Mouse (Mus musculus) lung, embryonic 16.5 days (tissue): Measurements from ENCODE around the gene Ece1. TPM values are rescaled to one million over a fixed set of nuclear protein-coding genes. Genes with fewer than 3 reads are reported as not detected.

ENCODE experiments used
- ATAC-seq: fragments of 200-750 bp; cut with Nextera tagmentation; 2 replicates; pipeline ENCODE4 v1.8.0; 2017; ENCODE audit warnings: low read depth, mild to moderate bottlenecking, moderate library complexity
- H3K27ac ChIP-seq: fragments of 300-500 bp; sonication (generic); 2 replicates; pipeline ENCODE4 v1.5.1; 2014; ENCODE audit warnings: mild to moderate bottlenecking, control low read depth, low read length
- H3K27me3 ChIP-seq: fragments of 300-500 bp; sonication (generic); 2 replicates; pipeline ENCODE4 v1.6.1; 2014; ENCODE audit warnings: low read depth, low read length, mixed read lengths; ENCODE audit not compliant: control insufficient read depth, insufficient read depth
- H3K36me3 ChIP-seq: fragments of 300-500 bp; sonication (generic); 2 replicates; pipeline ENCODE4 v1.6.1; 2014; ENCODE audit warnings: low read length; ENCODE audit not compliant: control insufficient read depth, insufficient read depth
- H3K4me1 ChIP-seq: fragments of 300-500 bp; sonication (generic); replicated peaks from 2 replicates; pipeline ENCODE4 v1.6.1; 2014; ENCODE audit warnings: low read length, mixed read lengths; ENCODE audit not compliant: control insufficient read depth, insufficient read depth
- H3K4me2 ChIP-seq: fragments of 300-500 bp; sonication (generic); 2 replicates; pipeline ENCODE4 v1.6.1; 2014; ENCODE audit warnings: low read depth, low read length, control low read depth
- H3K4me3 ChIP-seq: fragments of 300-500 bp; sonication (generic); 2 replicates; pipeline ENCODE4 v1.5.1; 2014; ENCODE audit warnings: mild to moderate bottlenecking, low read length, control low read depth
- H3K9ac ChIP-seq: fragments of 300-500 bp; sonication (generic); 2 replicates; pipeline ENCODE4 v1.6.1; 2014; ENCODE audit warnings: low read length, control low read depth
- H3K9me3 ChIP-seq: fragments of 300-500 bp; sonication (generic); 2 replicates; pipeline ENCODE4 v1.6.1; 2016; ENCODE audit warnings: low read length; ENCODE audit not compliant: control insufficient read depth
- WGBS: fragments of 180-500 bp; shearing (Covaris S2); extraction: QIAGEN DNeasy Blood & Tissue Kit; methylation state at CpG from one replicate; pipeline ENCODE4 v1.1.7; 2014; 5-methylcytosine and 5-hydroxymethylcytosine counted together
- polyA plus RNA-seq: library from polyadenylated mRNA; unstranded; fragments of >200 nt; fragmentation: Nextera tagmentation; extraction: Ambion mirVana; gene quantifications from 2 replicates; pipeline ENCODE4 v1.2.1, GENCODE M21; 2015

The Ece1 gene
- polyA plus RNA-seq, 1 experiment from 2014 or later, result 53.8 TPM

DNA sequence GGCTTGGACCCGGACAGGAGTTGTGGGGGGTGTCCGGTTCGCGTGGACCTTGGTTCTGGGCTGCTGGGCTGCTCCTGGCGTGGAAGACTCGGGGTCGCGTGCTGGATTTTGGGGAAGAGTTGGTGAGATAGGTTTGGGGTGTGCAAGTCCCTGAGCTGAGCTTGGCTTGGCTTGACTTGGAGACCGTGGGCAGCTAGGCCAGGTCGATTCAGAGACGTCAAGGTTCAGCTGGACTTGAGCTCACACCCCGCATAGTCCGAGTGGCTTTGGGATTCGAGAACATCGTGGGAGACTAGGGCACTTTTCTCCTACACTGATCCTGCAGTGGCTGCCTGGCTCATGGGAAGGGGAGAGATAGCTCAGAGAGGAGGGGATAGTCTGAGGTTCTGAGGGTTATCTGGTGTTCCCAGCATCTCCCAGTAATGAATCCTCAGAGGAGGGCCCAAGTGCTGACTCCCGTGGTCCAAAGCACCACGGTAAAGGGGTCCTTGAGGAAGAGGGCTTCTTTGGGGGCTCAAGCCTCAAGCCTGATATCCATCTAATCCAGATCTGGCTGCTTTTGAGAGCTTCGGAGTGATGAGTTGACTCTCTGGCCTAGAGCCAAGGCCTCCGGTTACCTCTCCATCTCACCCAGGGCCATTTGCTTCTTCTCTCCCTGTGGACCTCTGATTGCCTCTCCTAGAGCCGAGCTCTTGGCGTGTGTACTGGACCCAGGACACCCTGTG lies 641 bp downstream of the Ece1 start:
- Histone ChIP-seq H3K4me3 (peak overlapping the region; percentile 69), H3K27ac (no peak overlapping the region), H3K27me3 (no peaks in the 10 kb centered on the region; the same call in 1 of the 2 replicates), H3K36me3 (no peaks in the 10 kb centered on the region), H3K4me2 (peak overlapping the region; percentile 88), H3K4me1 (peaks cover 30% of the 10 kb centered on the region), H3K9me3 (no peaks in the 10 kb centered on the region), H3K9ac (peak overlapping the region; percentile 87)
- WGBS, result 8% methylated on average over 21 of the region's 21 CpGs
- no peak for ATAC-seq

- Histone ChIP-seq H3K4me2 (no peak overlapping the region), H3K9ac (no peak overlapping the region), H3K4me1 (peaks cover 33% of the 10 kb centered on the region), H3K36me3 (no peaks in the 10 kb centered on the region), H3K27ac (no peak overlapping the region), H3K9me3 (no peaks in the 10 kb centered on the region), H3K27me3 (no peaks in the 10 kb centered on the region; the same call in 1 of the 2 replicates), H3K4me3 (no peak overlapping the region)
- ATAC-seq, result no peak
- 89% methylated on average over 4 of the region's 4 CpGs for WGBS
These were observed 2.0 kb downstream of the Ece1 start for GRCm38 (mm10) chr4:137864031-137864430.

DNA sequence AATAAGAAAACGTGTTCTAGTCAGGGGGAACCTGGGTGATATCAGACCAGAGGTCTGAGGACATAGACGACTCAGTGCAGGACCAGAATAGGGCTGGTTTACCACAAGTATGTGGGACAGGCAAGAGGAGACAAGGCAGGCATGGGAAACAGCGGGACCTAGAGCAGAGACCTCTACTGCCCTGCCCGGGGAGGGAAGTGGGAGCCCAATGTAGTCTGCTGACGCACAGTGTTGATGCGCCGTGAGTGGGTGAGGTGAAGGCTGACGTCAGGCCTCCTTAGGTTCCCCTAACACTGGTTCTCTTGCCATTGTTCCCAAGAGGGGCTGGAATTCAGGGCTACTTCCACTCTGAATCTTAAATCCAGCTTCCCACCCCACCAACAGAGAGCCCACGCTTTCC lies 2.7 kb downstream of the Ece1 start:
- H3K4me3 ChIP-seq, result no peak overlapping the region
- WGBS, result 43% methylated on average over 9 of the region's 9 CpGs
- peak overlapping the region; percentile 11; the same call in 1 of the 2 replicates for H3K4me2 ChIP-seq
- H3K27ac ChIP-seq, result no peak overlapping the region
- ATAC-seq, result no peak
- H3K4me1 ChIP-seq, result peaks cover 34% of the 10 kb centered on the region
- no peaks in the 10 kb centered on the region for H3K9me3 ChIP-seq
- peak overlapping the region; percentile 51 for H3K9ac ChIP-seq
- H3K27me3 ChIP-seq, result no peaks in the 10 kb centered on the region; the same call in 1 of the 2 replicates
- H3K36me3 ChIP-seq, result no peaks in the 10 kb centered on the region

DNA sequence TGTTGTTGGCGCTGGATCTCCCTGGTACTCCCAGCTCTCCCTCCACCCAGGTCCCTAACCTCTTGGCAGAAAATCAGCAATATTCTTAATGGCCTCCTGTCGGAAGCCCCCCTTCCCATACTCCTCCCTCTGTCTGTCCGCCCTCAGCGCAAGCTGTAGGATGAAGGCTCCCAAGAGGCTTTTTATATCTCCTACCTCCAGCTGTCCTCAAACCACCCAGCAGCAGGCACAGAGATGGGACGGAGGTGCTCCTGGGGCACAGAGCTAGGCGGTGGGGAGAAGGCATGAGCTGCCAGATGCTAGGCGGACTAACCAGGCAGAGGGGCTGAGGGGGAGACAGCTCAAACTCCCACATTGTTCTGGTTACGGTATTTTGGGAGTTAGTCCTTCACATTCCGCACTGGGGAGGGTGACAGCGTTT lies 3.2 kb downstream of the Ece1 start:
- peaks cover 36% of the 10 kb centered on the region for H3K4me1 ChIP-seq
- H3K4me2 ChIP-seq, result peak overlapping the region; percentile 11; the same call in 1 of the 2 replicates
- ATAC-seq, result no peak
- no peak overlapping the region for H3K27ac ChIP-seq
- no peaks in the 10 kb centered on the region for H3K36me3 ChIP-seq
- WGBS, result 44% methylated on average over 10 of the region's 10 CpGs
- no peaks in the 10 kb centered on the region; the same call in 1 of the 2 replicates for H3K27me3 ChIP-seq
- no peak overlapping the region for H3K4me3 ChIP-seq
- H3K9me3 ChIP-seq, result no peaks in the 10 kb centered on the region
- peak overlapping the region; percentile 51 for H3K9ac ChIP-seq

- H3K4me3 ChIP-seq, result no peak overlapping the region
- no peaks in the 10 kb centered on the region; the same call in 1 of the 2 replicates for H3K27me3 ChIP-seq
- H3K9me3 ChIP-seq, result no peaks in the 10 kb centered on the region
- H3K4me1 ChIP-seq, result peaks cover 36% of the 10 kb centered on the region
- 45% methylated on average over 19 of the region's 19 CpGs for WGBS
- no peak overlapping the region for H3K4me2 ChIP-seq
- H3K9ac ChIP-seq, result no peak overlapping the region
- no peak for ATAC-seq
- H3K36me3 ChIP-seq, result no peaks in the 10 kb centered on the region
- no peak overlapping the region for H3K27ac ChIP-seq
These were observed 4.3 kb downstream of the Ece1 start for GRCm38 (mm10) chr4:137866206-137866863.

- Histone ChIP-seq H3K36me3 (no peaks in the 10 kb centered on the region), H3K27me3 (no peaks in the 10 kb centered on the region; the same call in 1 of the 2 replicates), H3K4me3 (no peak overlapping the region), H3K27ac (peak overlapping the region; percentile 74), H3K4me1 (peaks cover 36% of the 10 kb centered on the region), H3K9me3 (no peaks in the 10 kb centered on the region), H3K9ac (no peak overlapping the region), H3K4me2 (no peak overlapping the region)
- 30% methylated on average over 4 of the region's 4 CpGs for WGBS
- peak; percentile 67; the same call in 1 of the 2 replicates for ATAC-seq
These were observed 5.2 kb downstream of the Ece1 start for GRCm38 (mm10) chr4:137867225-137867624.

DNA sequence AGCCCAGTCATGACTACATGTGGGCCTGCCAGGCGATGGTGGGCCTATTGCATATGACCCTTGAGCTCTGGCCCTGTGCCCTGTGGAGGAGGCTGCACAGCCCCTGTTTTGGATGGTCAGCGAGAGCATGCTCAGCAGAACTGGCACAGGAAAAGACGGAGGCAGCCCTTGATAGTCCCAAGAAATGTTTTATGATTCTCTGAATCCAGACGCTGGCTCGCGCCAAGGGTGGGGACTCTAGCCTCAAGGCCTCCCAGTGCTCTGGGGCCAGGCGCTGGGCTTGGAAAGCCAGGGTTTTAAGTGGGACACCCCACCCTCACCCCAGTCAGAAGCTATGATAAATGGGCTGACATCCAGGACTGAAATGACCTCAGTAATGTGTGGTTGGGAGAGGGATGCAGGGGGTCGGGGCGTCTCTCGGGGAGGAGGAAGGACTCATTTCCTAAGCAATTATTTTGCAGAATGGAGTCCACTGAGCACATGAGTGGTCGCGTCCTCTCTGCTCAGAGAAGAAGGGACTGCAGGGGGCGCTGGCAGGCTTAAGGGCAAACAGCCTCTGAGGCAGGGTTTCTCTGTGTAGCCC lies 5.7 kb downstream of the Ece1 start:
- no peaks in the 10 kb centered on the region; the same call in 1 of the 2 replicates for H3K27me3 ChIP-seq
- H3K9me3 ChIP-seq, result no peaks in the 10 kb centered on the region
- 38% methylated on average over 13 of the region's 13 CpGs for WGBS
- no peaks in the 10 kb centered on the region for H3K36me3 ChIP-seq
- H3K9ac ChIP-seq, result no peak overlapping the region
- peak overlapping the region; percentile 74 for H3K27ac ChIP-seq
- no peak overlapping the region for H3K4me3 ChIP-seq
- no peak overlapping the region for H3K4me2 ChIP-seq
- ATAC-seq, result peak; percentile 37
- peaks cover 36% of the 10 kb centered on the region for H3K4me1 ChIP-seq

DNA sequence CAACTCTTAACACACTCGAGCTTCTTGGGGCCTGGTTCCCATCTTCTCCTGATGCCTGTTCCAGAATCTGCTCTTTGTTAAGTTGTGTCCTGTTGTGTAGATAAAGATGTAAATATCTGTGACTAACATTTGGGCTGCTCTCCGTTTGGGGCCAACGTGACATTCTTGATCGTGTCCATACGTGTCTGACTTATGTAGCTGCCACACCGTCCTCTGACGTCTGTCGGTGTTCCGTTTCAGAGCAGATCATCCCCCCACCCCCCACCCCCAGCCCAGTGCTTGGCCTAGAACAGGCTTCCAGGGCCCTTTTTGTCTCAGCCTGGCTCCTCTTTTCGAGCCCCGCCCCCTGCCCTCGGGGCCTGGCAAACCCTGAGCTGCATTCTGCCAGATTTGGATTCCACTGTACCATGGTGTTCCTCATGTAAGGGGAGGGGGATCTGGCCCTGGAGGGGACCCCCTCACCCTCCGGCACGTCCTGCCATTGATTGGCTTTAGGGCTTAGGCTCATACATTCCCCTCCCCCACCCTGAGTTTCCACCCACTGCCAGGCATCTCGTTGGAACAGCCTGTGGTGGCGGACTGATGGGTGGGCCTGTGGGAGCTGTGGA lies 7.7 kb downstream of the Ece1 start:
- 50% methylated on average over 16 of the region's 16 CpGs for WGBS
- no peak overlapping the region for H3K9ac ChIP-seq
- no peaks in the 10 kb centered on the region; the same call in 1 of the 2 replicates for H3K27me3 ChIP-seq
- no peak overlapping the region for H3K4me3 ChIP-seq
- H3K4me1 ChIP-seq, result peaks cover 39% of the 10 kb centered on the region
- H3K27ac ChIP-seq, result no peak overlapping the region
- H3K4me2 ChIP-seq, result no peak overlapping the region
- ATAC-seq, result no peak
- H3K36me3 ChIP-seq, result no peaks in the 10 kb centered on the region
- no peaks in the 10 kb centered on the region for H3K9me3 ChIP-seq

DNA sequence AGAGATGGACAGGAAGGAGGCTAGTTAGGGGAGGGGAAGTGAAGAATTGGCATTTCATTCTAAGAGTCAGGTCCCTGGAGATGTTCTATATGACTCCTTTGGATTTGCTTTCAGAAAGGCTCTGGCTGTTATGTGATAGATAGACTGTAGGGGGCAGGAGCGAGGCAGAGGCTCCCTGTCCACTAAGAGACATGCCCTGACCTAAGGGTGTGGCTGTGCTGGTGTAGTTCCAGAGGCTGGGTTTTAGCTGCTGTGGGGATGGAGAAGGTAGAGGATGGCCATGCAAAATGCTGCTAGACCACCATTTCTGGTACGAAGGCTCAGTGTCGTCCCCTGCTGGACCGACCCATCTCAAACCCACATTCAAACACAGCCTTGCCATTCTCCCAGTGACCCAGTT lies 8.9 kb downstream of the Ece1 start:
- 82% methylated on average over 4 of the region's 4 CpGs for WGBS
- H3K4me1 ChIP-seq, result peaks cover 33% of the 10 kb centered on the region

More for the DNA sequence above, 8.9 kb downstream of the Ece1 start:
- Histone ChIP-seq H3K36me3 (no peaks in the 10 kb centered on the region), H3K27ac (no peak overlapping the region), H3K9ac (no peak overlapping the region), H3K9me3 (no peaks in the 10 kb centered on the region), H3K4me2 (no peak overlapping the region), H3K27me3 (no peaks in the 10 kb centered on the region), H3K4me3 (no peak overlapping the region)
- ATAC-seq, result no peak
